Mouse (Mus musculus): ENCODE data around the gene Mrgprb4.

The Mrgprb4 gene

DNA sequence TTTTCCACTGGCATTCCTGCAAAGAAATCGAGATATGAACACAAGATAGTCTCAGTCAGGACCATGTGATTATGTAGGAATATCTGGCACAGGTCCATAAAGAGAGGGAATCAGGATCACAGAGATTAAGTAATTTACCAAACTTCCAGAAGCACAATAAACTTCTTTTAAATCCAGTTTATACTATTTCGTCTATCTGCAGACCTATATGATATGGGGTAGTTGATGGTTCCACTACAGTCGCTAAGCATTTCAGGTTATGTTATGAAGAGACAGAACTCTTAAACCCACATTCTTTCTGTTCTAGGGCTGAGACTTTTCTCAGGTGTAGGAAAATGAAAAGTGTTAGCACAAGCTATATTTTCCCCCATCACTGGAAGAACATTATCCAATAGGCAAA lies at the start of gene Mrgprb4:
Gene Mrgprb4, minus strand, starts transcription at position 101 of the 400 bp plus-strand sequence.
- DNase-seq: no peak

DNA sequence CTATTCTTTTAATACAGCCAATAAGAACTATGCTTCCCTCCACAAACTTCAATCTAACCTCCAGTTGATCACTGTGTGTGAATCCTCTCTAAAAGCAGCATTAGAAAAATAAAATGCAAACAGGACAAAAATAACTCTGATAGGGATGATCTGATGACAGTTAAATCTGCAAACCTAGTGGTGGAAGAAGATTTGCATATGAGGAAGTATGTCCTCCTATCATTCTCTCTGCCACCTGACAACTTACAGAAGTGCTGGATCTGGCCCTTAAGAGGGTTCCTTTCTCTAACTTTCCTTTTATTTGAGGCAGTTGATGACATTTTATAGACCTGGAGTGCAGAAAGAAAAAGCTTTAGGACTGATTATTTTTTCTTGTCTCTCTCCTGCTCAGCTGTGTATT lies 27.0 kb upstream of the Mrgprb4 start:
- DNase-seq: no peak

DNA sequence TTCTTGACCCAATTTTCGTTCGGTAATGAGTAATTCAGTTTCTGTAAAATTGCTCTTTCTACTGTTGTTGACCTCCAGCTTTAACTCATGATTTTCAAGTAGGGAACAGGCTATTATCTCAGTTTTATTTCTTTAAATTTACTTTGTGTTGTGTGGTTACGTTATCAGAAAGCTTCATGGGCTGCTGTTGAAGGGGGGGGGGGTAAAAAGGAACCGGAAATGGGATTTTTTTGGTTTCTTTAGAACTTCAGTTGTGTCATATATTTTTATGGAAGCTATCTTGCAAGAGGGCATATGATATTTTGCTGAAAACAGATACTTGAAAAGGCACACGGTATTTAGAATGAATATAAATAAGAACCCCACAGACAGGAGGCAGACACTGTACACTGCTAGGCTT lies 26.0 kb upstream of the Mrgprb4 start:
- DNase-seq: no peak

DNA sequence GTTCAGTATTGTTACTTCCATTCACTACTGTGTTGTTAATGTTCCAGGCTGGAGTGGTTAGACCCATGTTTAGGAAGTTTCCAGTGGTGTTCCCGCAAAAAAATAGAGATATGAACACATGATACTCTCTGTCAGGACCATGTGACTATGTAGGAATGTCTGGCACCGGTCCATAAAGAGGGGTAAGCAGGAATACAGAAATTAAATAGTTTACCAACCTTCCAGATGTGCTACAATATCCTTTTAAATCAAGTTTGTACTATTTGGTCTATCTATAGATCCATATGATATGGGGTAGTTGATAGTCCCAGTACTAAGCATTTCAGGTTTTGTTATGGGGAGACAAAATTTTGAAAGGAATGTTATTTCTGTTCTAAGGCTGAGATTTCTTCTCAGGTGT lies 30.2 kb downstream of the Mrgprb4 start, which contains the start of gene Mrgprb5:
Gene Mrgprb5, minus strand, starts transcription at position 101 of the 400 bp plus-strand sequence.
- DNase-seq: no peak

DNA sequence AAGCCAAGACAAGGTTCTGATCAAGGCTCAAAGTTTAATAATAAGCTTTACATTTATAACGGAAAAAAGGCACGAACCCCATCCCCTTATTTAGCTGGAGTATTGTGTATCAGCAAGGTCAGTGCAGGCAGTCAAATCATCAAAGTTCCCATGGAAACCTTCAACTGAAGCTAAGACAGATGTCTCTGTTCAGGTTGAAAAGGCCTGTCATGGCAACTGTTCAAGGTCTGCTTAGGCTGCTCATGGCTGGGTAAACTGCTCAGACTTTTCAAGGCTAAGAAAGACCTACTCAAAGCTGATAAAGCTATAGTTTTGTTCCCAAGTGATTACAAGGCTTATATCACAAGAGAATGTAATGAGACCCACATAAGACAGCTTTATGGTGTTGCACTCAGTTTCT lies 31.6 kb downstream of the Mrgprb4 start:
- no peak for DNase-seq

All from embryo, embryonic 11 days (tissue).